Mouse (Mus musculus): Measurements from ENCODE around the gene Unk.

DNA sequence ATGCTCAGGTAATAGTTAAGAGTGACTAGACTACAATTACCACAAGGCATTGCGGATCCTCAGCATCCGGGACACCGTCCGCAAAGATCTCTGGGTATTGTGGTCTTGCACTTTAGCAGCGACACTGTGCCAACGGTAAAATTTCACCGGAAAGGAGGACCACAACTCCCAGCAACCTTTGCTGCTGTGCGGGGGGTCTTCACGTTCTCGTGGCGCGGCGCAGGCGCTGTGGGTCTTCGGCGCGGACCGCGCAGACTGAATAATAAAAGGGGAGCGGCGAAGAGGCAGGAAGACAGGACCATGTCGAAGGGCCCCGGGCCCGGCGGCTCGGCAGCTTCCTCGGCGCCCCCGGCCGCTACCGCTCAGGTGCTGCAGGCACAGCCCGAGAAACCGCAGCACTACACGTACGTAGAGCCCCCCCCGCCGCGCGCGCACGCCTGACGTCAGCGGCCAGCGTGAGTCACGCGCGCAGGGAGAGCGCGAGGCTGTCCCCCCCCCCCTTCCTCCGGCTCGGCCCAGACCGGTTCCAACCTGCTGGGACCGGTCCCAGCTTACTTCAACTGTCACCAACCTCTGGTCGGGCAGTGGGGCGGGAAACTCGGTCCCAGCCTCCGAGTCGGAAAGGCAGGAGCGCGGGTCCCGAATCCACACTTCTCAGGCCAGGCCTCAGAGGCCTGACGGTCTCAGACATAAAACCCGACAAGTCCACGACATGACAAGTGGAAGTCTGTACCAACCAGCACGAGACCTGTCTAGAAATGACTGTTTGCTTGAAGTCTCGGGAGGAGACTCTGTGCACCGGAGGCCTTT, at the start of gene Unk:
- peak; percentile 84 for TF ChIP-seq POLR2A (IDR thresholded peaks at IDR 0.05; ENCODE audit: low read depth, low read length)
- no peak for TF ChIP-seq CTCF (IDR thresholded peaks at IDR 0.05; ENCODE audit: extremely low read depth, insufficient read length, insufficient replicate concordance, low read depth, low read length)

All from small intestine, adult 2 months (tissue).